Mouse (Mus musculus) ovary, postnatal 36 days (tissue): ENCODE results near the gene Speg.

Experiments used
- DNase-seq: peaks from one replicate; pipeline ENCODE4 v3.0.0; 2022; ENCODE audit warnings: low spot score, mixed read lengths

Speg gene

DNA sequence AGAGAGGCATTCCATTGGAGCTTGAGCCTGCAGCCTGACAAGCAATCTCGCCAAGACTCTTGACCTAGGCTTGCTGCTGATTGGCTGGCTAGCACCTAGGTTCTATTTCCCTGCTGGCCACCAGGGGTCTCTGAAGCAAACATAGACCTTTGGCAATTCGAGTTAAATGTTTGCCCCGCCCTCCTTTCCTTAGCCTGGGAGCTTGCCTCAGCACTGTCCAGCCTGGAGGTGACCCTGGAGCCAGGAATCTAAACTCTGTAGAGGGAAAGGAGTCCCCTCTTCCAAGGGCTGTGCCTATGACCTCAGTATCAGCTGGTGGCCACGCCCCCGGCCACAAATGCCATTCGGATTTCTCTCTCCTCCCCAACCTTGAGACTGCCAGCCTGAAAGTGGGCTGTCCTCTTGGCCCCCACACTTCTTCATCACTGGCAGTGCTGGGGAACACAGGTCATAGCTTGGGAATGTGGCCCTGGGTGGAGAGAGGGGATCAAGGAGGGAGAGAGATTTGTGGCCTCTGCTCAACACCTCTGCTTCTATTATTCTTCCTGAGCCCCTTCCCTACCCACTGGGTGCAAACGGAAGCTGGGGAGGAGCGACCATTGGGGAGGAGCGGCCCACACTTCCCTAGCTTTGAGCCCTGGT lies 23.8 kb downstream of the Speg start:
- DNase-seq, result peak; percentile 68

DNA sequence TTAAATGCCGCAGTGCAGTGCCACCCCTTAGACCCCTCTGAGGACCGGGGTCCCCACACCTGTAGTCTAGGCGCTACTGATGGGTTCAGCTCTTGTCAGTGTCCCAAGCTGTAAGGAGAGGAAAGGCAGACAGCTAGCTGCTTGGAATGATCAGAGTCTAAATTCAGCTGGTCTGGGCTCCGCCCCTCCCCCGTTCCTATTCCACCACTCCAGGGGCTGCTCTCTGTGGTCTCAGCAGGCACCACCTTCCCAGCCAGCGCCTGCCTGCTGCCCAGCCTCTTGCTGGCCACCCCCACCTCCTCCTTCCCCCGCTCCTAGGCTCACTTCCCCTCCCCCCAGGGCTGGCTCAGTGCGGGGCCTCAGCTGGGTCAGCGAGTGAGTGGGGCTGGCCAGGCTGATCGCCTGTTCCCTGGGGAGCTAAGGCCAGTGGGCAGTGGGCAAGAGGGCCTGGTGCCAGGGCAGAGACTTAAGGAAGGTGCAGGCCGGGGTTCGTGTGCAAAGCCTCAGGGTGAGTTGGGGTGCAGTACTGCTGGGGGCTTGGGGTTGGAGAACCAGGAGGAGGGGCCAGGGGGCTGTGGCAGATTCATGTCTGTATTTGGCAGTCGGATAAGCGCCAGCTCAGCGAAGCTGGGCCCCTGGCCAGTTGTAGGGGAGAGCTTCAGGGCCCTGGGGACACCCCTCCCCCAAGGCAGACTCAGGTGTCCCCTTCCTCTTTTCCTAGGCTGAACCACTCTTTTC lies 24.8 kb downstream of the Speg start:
- DNase-seq, result no peak

DNA sequence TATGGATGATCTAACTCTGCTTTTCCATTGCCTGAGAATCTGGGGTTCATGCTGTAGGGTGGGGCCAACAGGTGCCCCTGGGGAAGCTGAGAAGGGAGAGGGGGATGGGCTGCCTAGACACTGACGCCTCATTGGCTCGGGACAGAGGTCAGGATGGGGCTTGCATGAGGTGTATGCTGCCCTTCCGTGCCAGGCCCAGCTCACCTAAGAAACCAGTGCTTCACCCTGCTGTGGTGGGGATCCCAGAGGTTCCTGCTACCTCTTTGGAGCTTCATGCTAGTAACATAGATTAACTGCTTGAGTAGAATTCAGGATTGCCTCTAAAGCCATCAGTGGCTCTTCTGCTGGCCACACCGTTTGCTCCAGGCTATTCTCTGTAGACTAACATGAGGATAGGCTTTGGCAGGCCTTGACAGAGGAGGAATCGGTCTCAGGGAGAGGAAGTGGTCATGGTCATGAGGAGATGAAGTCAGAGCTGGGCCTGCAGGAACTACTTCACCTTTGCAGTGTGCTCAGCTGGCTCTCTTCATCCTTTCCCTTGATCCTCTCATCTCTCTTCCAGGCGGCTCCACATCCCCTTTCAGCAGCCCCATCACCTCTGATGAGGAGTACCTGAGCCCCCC lies 25.5 kb downstream of the Speg start:
- DNase-seq, result no peak

DNA sequence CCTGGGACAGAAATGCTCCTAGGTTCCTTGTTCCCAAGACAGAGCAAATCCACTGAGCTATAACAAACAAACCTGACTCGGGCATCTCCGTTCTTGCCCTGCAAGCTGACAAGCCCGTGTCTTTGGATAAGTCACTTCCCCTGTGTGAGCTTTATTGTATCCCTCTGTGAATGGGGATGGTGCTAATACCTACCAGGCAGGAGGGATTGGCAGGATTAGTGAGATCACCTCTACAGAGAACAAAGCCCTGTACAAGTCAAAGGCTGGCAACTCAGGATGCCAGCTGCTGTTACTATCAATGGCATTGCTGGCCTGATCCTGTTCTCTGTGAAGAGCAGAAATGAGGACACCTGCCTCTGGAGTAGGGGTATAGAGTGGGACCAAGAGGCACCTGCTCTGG lies 30.4 kb downstream of the Speg start:
- DNase-seq, result no peak

DNA sequence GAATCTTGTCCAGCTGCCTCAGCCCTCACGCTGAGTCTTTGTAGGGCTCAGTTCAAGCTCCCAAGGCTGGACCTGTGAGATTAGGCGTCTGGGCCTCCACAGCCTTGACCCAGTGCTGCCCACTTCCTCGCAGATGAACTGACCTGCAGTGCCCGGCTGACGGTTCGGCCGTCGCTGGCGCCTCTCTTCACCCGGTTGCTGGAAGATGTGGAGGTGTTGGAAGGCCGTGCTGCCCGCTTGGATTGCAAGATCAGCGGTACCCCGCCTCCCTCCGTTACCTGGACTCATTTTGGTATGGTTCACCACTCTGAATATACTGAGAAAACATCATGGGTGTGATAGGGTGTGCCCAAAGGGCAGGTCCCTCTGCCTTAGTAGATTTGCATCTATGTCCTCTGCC lies 31.1 kb downstream of the Speg start:
- DNase-seq, result no peak

DNA sequence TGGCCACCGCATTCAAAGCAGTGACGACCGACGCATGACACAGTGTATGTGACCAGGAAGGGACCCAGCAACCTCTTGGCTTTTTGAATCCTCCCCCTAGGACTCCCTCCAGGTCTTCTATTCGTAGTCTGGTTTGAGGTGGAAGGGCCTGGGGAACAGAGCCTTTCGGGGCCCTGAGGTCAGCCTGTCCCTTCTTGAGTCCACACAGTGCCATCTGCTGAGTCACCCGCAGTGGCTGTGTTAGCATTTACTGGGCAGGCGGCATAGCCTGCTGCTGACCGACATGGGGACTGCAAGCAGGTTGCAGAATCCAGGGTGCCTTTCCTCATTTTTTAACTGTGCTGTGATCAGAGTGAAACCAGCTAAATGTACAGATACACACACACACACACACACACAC lies 32.0 kb downstream of the Speg start:
- DNase-seq, result no peak

DNA sequence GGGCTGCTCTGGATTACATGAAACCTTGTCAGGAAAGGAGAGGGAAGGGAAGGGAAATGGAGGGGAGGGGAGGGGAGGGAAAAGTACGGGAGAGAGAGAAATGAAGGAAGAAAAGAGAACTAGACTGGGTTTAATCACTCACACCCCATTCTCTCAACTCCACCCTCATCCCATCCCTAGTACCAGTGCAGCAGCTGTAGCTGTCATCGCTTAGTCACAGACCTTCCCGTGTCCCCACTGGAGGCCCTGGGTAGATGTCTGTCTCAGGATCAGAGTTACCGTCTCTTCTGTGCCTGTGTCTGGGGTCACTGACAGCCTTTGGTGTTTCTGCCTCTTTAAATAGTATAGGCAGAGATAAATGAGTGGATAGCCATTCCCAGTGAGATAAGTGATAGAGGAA lies 33.1 kb downstream of the Speg start:
- DNase-seq, result no peak

DNA sequence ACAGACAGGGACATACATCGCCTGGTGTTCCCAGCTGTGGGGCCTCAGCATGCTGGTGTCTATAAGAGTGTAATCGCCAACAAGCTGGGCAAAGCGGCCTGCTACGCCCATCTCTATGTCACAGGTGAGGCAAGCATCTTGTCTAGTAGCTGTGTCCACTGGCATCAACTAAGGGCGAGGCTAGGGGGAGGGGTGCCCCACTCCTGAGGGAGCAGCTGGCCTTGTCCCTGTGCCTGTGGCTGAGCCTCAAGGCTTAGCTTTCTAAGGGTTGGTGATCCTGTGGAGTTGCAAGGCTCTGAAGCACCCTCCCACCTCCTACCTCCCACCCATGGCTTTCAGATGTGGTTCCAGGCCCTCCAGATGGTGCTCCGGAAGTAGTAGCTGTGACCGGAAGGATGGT lies 34.9 kb downstream of the Speg start:
- DNase-seq, result no peak

DNA sequence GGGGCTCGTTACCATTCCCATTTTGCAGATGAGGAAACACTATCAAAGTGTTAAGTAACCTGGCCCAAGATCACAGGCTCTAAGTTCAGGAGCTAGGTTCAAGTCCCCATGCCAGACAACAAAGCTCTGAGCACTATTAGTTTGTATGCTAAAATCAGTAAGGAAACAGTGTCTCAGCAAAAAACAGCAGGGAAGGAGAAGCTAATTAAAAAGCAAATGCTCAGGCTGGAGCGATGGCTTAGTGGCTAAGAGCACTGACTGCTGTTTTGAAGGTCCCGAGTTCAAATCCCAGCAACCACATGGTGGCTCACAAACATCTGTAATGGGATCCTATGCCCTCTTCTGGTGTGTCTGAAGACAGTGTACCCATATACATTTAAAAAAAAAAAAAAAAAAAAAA lies 37.1 kb downstream of the Speg start:
- DNase-seq, result no peak

DNA sequence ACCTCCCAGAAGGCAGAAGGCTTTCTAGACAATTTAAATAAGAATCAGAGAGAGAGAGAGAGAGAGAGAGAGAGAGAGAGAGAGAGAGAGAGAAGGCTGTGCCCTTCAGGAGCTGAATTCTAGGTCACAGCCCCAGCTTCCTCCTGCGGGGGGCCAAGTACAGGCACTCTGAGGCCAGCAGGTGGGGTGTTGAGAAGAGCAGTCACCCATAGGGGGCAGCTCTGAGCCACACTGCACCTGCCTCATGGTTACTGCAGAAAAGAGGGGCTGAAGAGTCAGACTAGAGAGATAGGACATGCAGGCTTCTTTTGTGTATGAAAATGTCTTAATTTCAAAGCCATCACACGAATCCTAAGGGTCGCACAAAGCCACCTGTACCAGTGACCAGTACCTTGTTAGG lies 38.7 kb downstream of the Speg start:
- no peak for DNase-seq

DNA sequence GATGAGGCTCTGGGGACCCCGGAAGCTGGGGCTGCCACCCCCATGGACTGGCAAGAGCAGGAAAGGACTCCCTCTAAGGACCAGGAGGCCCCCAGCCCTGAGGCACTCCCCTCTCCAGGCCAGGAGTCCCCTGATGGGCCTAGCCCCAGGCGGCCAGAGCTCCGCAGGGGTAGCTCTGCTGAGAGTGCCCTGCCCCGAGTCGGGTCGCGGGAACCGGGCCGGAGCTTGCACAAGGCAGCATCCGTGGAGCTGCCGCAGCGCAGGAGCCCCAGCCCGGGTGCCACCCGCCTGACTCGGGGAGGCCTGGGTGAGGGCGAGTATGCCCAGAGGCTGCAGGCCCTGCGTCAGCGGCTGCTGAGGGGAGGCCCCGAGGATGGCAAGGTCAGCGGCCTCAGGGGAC lies 46.7 kb downstream of the Speg start:
- no peak for DNase-seq

DNA sequence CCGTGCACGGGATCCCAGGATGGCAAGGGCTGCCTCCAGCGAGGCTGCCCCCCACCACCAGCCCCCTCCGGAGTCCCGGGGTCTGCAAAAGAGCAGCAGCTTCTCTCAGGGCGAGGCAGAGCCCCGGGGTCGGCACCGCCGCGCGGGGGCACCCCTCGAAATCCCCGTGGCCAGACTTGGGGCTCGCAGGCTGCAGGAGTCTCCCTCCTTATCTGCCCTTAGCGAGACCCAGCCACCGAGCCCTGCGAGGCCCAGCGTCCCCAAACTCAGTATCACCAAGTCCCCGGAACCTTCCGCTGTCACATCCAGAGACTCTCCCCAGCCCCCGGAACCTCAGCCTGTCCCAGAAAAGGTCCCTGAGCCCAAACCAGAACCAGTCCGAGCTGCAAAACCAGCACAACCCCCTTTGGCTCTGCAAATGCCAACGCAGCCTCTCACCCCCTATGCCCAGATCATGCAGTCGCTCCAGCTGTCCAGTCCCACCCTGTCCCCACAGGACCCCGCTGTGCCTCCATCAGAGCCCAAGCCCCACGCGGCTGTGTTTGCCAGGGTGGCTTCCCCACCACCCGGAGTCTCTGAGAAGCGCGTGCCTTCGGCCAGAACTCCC lies 47.2 kb downstream of the Speg start:
- no peak for DNase-seq

DNA sequence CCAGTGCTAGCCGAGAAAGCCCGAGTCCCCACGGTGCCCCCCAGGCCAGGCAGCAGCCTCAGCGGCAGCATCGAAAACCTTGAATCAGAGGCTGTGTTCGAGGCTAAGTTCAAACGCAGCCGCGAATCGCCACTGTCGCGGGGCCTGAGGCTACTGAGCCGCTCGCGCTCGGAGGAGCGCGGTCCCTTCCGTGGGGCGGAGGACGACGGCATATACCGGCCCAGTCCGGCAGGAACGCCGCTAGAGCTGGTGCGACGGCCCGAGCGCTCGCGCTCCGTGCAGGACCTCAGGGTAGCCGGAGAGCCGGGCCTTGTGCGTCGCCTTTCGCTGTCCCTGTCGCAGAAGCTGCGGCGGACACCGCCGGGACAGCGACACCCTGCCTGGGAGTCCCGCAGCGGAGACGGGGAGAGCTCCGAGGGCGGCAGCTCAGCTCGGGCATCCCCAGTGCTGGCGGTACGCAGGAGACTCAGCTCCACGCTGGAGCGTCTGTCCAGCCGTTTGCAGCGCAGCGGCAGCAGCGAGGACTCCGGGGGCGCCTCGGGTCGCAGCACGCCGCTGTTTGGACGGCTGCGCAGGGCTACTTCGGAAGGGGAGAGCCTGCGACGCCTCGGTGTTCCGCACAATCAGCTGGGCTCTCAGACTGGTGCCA lies 47.9 kb downstream of the Speg start:
- peak; percentile 41 for DNase-seq

DNA sequence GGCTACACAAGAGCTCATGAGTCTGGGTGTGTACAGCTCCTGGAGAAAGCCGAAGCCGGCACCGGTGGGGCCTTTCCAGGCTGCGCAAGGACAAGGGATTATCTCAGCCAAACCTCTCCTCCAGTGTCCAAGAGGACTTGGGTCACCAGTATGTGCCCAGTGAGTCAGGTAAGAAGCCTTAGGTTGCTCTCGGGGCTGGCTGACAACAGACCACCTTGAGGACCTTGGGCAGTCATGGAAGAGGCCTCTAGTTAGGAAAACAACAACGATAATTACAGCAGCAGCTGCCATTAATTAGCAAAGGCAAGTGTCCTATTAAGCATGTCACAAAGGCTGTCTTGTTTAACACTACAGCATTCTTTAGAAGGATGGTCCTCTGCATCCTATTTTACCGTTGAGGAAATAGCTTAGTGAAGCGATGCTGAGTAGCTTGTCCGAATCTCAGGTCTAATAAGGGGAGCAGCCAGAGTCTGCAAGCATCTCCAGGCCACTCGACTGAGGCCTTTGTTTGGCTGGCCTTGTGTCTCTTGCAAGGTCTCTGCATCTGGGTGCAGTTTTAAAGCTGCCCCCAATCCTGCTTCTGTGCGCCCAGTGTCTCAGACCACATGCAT lies 48.8 kb downstream of the Speg start:
- DNase-seq, result no peak

DNA sequence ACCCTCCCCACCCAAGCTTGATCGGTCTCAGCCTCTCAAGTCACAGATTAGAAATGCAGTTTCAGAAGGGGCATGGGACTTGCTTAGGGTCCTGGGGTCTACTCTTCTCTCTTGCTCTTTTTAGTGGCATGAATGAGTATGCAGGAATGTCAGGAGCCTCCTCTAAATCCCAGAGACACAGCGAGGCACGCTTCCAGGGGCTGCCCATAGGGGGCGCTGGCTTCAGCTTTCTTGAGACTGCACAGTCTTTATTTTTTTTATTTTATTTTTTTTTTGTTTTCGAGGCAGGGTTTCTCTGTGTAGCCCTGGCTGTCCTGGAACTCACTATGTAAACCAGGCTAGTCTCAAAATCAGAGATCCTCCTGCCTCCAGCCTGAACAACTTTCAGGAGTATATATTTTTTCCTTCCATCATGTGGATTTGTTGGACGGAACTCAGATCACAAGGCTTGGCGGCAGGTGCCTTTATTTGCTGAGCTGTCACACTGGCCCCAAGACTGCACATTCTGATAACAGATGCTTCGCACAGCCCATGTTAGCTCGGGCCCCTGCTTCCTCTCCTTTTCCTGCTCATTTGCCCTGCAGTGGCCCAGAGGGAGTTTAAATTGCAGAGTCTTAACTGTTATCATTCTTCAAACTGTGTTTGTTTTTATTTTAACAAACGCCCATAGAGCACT lies 50.8 kb downstream of the Speg start:
- DNase-seq, result no peak

DNA sequence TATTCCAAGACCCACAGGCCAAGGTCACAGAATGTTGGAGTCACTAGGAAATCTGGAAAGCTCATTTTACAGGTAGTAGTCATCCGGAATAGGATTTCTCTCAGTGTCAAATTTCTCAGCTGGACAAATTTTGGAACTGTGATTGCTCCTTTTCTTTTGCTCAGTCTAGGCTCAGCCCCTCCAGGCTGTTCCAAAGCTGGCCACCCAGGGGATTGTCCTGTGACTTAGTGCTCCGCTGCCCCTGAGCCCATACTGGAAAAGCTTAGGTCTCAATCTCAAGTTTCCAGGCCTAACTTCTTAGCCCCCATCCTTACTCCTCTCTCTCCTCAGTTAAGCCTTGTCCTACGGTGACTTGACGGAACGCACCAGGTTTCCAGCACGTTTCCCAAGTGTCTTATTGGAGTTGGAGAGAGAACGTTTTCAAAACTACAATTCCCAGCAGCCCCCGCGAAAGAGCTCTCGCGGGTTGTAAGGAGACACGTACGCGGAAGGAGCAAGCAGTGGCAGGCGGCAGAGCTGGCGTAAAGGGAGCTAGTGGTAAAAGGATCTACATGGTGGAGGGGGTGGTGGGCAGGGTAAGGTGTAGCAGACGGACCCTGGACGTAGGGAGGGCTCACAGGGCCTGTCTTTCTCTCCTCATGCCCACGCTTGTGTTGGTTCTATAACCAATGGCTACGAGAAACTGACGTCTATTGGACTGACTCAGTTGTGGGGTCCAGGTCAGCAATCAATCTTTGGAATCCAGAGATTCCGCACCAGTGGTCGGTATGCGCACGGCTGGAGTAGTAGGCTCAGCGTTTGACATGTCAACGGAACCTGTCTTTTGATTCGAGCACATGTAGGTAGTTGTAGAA lies 60.6 kb downstream of the Speg start, which contains the start of gene Gmppa:
Gene Gmppa, plus strand, starts transcription at position 456 of the 854 bp plus-strand sequence.
- peak; percentile 78 for DNase-seq

DNA sequence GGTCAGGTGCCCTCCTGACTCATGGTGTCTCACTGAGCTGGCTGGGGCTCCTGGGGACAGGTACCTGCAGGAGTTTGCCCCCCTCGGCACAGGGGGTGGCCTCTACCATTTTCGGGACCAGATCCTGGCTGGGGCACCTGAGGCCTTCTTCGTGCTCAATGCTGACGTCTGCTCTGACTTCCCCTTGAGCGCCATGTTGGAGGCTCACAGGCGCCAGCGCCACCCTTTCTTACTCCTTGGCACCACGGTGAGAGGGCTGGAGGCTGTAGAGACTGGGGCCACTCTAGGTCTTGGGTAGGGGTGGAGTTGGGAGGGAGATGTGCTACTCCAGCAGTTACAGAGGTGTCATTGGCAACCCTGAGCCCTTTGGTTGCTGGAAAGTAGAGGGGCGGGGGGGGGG lies 63.7 kb downstream of the Speg start:
- DNase-seq, result no peak

DNA sequence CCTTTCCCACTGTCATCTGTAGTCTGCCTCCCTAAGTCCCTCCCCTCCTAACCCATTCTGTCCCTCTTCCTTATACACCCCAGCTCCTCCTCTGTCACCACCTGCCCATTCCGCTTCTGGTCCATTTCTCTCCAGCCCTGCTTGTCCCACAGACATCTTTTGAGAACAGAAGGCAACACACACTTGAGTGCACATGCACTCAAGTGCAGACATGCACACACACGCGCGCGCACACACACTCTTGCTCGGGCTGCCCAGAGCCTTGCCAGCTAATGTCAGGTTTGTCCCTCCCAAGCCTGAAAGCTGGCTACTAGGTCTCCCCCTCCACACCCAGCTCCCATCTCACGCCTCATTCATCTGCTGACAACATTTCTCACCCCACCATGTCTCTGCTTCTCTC lies 65.6 kb downstream of the Speg start:
- DNase-seq, result no peak

DNA sequence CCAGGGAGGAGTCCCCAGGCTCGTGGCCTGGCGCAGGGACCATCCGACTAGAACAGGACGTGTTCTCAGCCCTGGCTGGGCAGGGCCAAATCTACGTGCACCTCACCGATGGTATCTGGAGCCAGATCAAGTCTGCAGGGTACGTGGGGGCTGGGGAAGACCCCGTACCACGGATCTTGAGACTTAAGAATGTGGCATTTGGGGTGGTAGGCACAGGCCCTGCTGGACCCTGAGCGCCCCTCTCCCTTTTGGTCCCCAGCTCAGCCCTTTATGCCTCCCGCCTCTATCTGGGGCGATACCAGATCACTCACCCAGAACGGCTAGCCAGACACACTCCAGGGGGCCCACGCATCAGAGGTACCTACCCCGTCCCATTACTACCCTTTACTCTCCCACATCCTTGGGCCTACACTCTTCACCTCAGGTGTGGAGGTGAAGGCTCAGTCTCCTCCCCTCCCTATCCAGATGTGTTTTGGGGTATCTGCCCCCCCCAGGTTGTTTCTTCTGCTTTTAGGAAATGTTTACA lies 66.4 kb downstream of the Speg start:
- no peak for DNase-seq

DNA sequence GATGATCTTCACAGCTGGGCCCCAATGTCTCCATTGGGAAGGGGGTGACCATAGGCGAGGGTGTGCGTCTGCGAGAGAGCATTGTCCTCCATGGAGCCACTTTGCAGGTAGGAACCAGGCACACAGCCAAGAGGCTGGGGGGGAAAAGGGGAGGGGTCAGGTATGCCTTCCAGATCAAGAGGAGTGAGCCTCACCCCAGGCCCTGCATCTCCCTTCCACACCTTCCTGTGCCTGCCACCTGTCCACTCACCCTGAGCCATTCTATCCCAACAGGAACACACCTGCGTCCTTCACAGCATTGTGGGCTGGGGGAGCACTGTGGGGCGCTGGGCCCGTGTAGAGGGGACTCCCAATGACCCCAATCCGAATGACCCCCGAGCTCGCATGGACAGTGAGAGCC lies 67.1 kb downstream of the Speg start:
- no peak for DNase-seq
